Mouse (Mus musculus) lung, embryonic 14.5 days (tissue): ENCODE data around the gene Tmem87b. TPM values are rescaled to one million over a fixed set of nuclear protein-coding genes. Genes with fewer than 3 reads are reported as not detected.

Source experiments
- ATAC-seq: fragments of 200-750 bp; cut with Nextera tagmentation; 2 replicates; pipeline ENCODE4 v1.8.0; 2017; ENCODE audit warnings: mild to moderate bottlenecking, moderate TSS enrichment, moderate library complexity; ENCODE audit not compliant: insufficient read depth
- DNase-seq: peaks from one replicate; pipeline ENCODE4 v3.0.0-alpha.2; 2015
- H3K27ac ChIP-seq: fragments of 300-500 bp; sonication (generic); 2 replicates; pipeline ENCODE4 v1.5.1; 2014; ENCODE audit warnings: low read depth, mild to moderate bottlenecking, moderate library complexity
- H3K27me3 ChIP-seq: fragments of 300-500 bp; sonication (generic); 2 replicates; pipeline ENCODE4 v1.6.1; 2014; ENCODE audit warnings: low read length, control low read depth; ENCODE audit not compliant: insufficient read depth
- H3K36me3 ChIP-seq: fragments of 300-500 bp; sonication (generic); 2 replicates; pipeline ENCODE4 v1.6.1; 2014; ENCODE audit warnings: control low read depth; ENCODE audit not compliant: insufficient read depth
- H3K4me1 ChIP-seq: fragments of 300-500 bp; sonication (generic); 2 replicates; pipeline ENCODE4 v1.6.1; 2014; ENCODE audit warnings: antibody characterized with exemption, control low read depth; ENCODE audit not compliant: insufficient read depth
- H3K4me2 ChIP-seq: fragments of 300-500 bp; sonication (generic); 2 replicates; pipeline ENCODE4 v1.6.1; 2014; ENCODE audit warnings: mild to moderate bottlenecking
- H3K4me3 ChIP-seq: fragments of 300-500 bp; sonication (generic); 2 replicates; pipeline ENCODE4 v1.5.1; 2014; ENCODE audit warnings: low read depth, low read length
- H3K9ac ChIP-seq: fragments of 300-500 bp; sonication (generic); 2 replicates; pipeline ENCODE4 v1.6.1; 2014
- H3K9me3 ChIP-seq: fragments of 300-500 bp; sonication (generic); 2 replicates; pipeline ENCODE4 v1.6.1; 2016; ENCODE audit warnings: low read depth, low read length, control low read depth
- CTCF ChIP-seq: IDR thresholded peaks from 2 replicates; pipeline ENCODE4 v1.5.1; 2016; ENCODE audit warnings: antibody characterized with exemption, low read depth
- WGBS: fragments of 180-500 bp; shearing (Covaris S2); extraction: QIAGEN DNeasy Blood & Tissue Kit; methylation state at CpG from one replicate; pipeline ENCODE4 v1.1.7; 2014; 5-methylcytosine and 5-hydroxymethylcytosine counted together
- polyA plus RNA-seq: library from polyadenylated mRNA; unstranded; fragments of >200 nt; fragmentation: Nextera tagmentation; extraction: Ambion mirVana; gene quantifications from 2 replicates; pipeline ENCODE4 v1.2.1, GENCODE M21; 2014

The Tmem87b gene
- polyA plus RNA-seq, 1 experiment from 2014 or later, result 29.5 TPM

DNA sequence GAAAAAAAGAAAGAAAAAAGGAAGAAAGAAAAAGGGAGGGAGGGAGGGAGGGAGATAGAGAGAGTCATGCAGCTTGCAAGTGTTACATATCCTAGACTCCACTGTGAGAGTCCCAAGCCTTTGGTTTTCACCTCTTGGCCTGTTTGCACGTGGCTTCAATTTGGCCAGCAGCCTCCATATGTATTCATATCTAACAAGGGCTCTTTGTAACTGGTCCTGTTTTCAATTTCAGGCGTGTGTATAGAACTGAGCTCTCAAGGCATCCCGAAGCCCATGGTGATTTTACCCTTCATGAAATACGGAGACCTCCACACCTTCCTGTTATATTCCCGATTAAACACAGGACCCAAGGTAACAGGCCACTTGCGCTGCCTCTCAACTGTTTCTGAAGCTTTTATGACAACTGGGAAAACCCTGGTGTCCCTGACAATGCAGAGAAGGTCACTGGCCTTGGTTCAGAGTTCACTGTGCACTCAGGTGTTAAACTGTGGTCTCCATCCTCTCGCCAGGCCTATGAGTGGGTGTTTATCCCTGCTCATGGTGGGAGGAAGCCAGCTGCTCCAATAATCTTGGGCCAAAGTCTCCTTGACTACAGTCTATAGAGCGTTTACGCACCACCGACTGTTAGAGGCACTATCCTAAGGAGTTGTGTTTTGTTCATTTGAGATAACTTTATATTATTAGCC lies 34.1 kb upstream of the Tmem87b start:
- H3K9ac ChIP-seq, result no peak overlapping the region
- H3K4me3 ChIP-seq, result no peak overlapping the region
- ATAC-seq, result no peak
- 83% methylated on average over 10 of the region's 10 CpGs for WGBS
- H3K4me2 ChIP-seq, result no peak overlapping the region
- no peak overlapping the region for H3K27ac ChIP-seq
- peaks cover 8% of the 10 kb centered on the region; the same call in 1 of the 2 replicates for H3K36me3 ChIP-seq
- no peaks in the 10 kb centered on the region for H3K9me3 ChIP-seq
- H3K27me3 ChIP-seq, result no peaks in the 10 kb centered on the region
- TF ChIP-seq CTCF, result no peak
- DNase-seq, result no peak
- H3K4me1 ChIP-seq, result no peaks in the 10 kb centered on the region

- no peak overlapping the region for H3K27ac ChIP-seq
These were observed 33.1 kb upstream of the Tmem87b start for GRCm38 (mm10) chr2:128784814-128785213.

GRCm38 (mm10) chr2:128786341-128786740 lies 31.6 kb upstream of the Tmem87b start:
- H3K4me2 ChIP-seq, result no peak overlapping the region
- DNase-seq (no peak), ATAC-seq (no peak)
- H3K36me3 ChIP-seq, result no peaks in the 10 kb centered on the region
- no peaks in the 10 kb centered on the region for H3K9me3 ChIP-seq
- no peak for TF ChIP-seq CTCF
- WGBS, result 74% methylated on average over 5 of the region's 5 CpGs
- no peaks in the 10 kb centered on the region for H3K4me1 ChIP-seq
- no peak overlapping the region for H3K9ac ChIP-seq
- no peak overlapping the region for H3K4me3 ChIP-seq
- H3K27ac ChIP-seq, result no peak overlapping the region
- H3K27me3 ChIP-seq, result no peaks in the 10 kb centered on the region

More at GRCm38 (mm10) chr2:128784814-128785213, 33.1 kb upstream of the Tmem87b start:
- Histone ChIP-seq H3K36me3 (peaks cover 4% of the 10 kb centered on the region; the same call in 1 of the 2 replicates), H3K9ac (no peak overlapping the region), H3K4me1 (no peaks in the 10 kb centered on the region), H3K4me3 (no peak overlapping the region), H3K9me3 (no peaks in the 10 kb centered on the region), H3K27me3 (no peaks in the 10 kb centered on the region), H3K4me2 (no peak overlapping the region)
- DNase-seq (no peak), ATAC-seq (no peak)
- 91% methylated on average over 7 of the region's 7 CpGs for WGBS
- TF ChIP-seq CTCF, result no peak

DNA sequence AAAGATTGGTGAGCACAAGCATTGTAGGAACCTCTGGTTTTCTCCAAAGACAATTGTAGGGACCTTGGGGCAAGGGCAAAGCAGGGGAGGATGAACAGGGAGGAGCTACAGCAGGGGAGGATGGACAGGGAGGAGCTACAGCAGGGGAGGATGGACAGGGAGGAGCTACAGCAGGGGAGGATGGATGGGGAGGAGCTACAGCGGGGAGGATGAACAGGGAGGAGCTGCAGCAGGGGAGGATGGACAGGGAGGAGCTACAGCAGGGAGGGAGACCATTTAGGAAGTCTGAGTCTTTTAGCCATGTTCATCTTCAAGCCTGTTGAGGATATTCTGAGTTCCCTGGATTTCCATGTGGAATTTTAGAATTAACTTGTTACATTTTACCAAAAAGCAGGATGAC lies 31.1 kb upstream of the Tmem87b start:
- no peak for ATAC-seq
- Histone ChIP-seq H3K27me3 (no peaks in the 10 kb centered on the region), H3K36me3 (no peaks in the 10 kb centered on the region), H3K9me3 (no peaks in the 10 kb centered on the region), H3K27ac (no peak overlapping the region), H3K9ac (no peak overlapping the region), H3K4me1 (no peaks in the 10 kb centered on the region), H3K4me3 (no peak overlapping the region), H3K4me2 (no peak overlapping the region)
- TF ChIP-seq CTCF, result no peak
- DNase-seq, result no peak
- 60% methylated on average over 1 of the region's 1 CpGs for WGBS

GRCm38 (mm10) chr2:128787805-128788204 lies 30.1 kb upstream of the Tmem87b start:
- H3K9me3 ChIP-seq, result no peaks in the 10 kb centered on the region
- H3K36me3 ChIP-seq, result no peaks in the 10 kb centered on the region
- H3K4me1 ChIP-seq, result no peaks in the 10 kb centered on the region
- no peak for TF ChIP-seq CTCF
- H3K27me3 ChIP-seq, result no peaks in the 10 kb centered on the region
- DNase-seq (no peak), ATAC-seq (no peak)
- H3K4me2 ChIP-seq, result no peak overlapping the region
- WGBS, result 80% methylated on average over 3 of the region's 3 CpGs
- no peak overlapping the region for H3K9ac ChIP-seq
- no peak overlapping the region for H3K4me3 ChIP-seq
- H3K27ac ChIP-seq, result no peak overlapping the region

GRCm38 (mm10) chr2:128790875-128791614 lies 26.9 kb upstream of the Tmem87b start:
- TF ChIP-seq CTCF, result no peak
- no peak for DNase-seq
- ATAC-seq, result no peak

GRCm38 (mm10) chr2:128793958-128794357 lies 24.0 kb upstream of the Tmem87b start:
- DNase-seq, result no peak
- Histone ChIP-seq H3K4me3 (no peak overlapping the region), H3K4me2 (no peak overlapping the region), H3K36me3 (no peaks in the 10 kb centered on the region), H3K27me3 (no peaks in the 10 kb centered on the region), H3K9ac (no peak overlapping the region), H3K4me1 (no peaks in the 10 kb centered on the region), H3K27ac (no peak overlapping the region), H3K9me3 (no peaks in the 10 kb centered on the region)
- ATAC-seq, result no peak
- no peak for TF ChIP-seq CTCF
- 85% methylated on average over 6 of the region's 6 CpGs for WGBS

More at GRCm38 (mm10) chr2:128790875-128791614, 26.9 kb upstream of the Tmem87b start:
- Histone ChIP-seq H3K4me3 (no peak overlapping the region), H3K27me3 (no peaks in the 10 kb centered on the region), H3K4me1 (no peaks in the 10 kb centered on the region), H3K9me3 (no peaks in the 10 kb centered on the region), H3K27ac (no peak overlapping the region), H3K9ac (no peak overlapping the region), H3K4me2 (no peak overlapping the region), H3K36me3 (no peaks in the 10 kb centered on the region)
- 77% methylated on average over 11 of the region's 11 CpGs for WGBS
